Mouse (Mus musculus): ENCODE measurements around the gene Stk40. TPM values are rescaled to one million over a fixed set of nuclear protein-coding genes. Genes with fewer than 3 reads are reported as not detected.

Stk40 gene
- total RNA-seq, 2 experiments from 2014 or later, result 24.8 to 26.6 TPM

DNA sequence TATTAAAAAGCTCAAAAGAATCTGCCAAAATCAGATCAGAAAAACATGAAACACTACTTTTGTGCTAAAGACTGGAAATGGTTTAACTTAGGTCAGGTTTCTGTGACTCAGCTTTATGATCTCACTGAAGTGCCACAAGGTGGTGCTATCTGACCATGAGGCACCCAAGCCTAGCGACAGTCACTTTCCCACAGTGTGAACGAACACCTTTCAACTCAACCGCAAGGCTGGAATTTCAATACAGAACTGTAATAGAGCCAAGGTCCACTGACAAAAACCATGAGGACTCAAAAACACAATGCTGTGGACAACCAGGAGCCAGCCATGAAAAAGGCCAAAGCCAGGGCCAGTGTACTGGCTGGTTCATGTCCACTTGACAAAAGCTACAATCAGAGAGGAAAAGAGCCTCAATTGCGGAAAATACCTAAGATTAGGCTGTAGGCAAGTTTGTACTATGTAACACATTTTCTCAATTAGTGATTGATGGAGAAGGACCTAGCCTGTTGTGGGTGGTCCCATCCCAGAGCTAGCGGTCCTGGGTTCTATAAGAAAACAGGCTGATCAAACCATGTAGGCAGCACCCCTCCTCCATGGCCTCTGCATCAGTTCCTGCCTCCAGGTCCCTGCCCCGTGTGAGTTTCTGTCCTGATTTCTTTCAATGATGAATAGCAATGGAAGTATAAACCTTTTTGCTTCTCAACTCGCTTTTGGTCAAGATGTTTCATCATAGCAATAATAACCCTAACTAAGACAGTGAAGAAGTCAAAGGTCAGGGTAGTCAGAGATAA is 77.6 kb downstream of the Stk40 start:
- DNase-seq (ENCODE audit: low spot score in 2 of 2), result peak; percentile 41 to 43

DNA sequence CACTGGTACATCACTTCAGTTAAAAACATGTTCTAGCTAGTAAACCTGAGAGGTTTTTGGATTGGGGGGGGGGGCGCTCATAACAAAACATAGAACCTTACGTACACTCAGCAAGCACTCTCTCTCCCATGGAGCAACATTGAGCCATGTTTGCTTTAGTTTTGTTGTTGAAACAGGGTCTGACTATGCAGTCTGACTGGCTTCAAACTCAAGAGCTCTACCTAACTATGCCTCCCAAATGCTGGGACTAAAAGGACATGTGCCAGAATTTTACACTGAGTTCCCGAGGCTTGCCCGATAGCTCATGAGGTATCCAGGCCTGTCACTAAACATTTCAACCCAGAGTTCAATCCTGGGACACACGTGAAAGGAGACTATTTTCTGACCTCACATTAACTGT is 79.3 kb downstream of the Stk40 start:
- no peak for TF ChIP-seq CTCF (conservative IDR thresholded peaks at IDR 0.05)
- DNase-seq (ENCODE audit: low spot score in 2 of 2), result no peak
- H3K4me3 ChIP-seq, result no peak overlapping the region
- H3K27ac ChIP-seq, result no peak overlapping the region

More for the DNA sequence above, 77.6 kb downstream of the Stk40 start:
- Histone ChIP-seq H3K27ac (no peak overlapping the region), H3K4me3 (no peak overlapping the region)
- peak; percentile 91 for TF ChIP-seq CTCF (conservative IDR thresholded peaks at IDR 0.05)

DNA sequence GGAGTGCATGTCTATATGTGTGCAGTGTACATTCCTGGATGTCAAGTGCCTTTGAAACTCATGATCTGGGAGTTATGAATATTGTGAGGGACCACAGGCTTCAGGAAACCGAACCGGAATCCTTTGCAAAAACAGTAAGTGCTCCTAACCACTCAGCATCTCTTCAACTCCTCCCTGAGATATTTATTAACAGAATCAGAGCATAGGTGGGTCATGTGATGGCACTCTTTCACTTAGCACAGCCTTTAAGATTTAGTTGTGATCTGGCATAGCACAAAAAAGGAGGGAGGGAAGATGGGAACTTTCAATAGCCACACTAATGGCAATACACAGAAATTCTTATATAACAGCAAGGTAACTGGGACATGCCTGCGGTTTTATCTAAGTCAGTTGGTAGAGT is 83.3 kb downstream of the Stk40 start:
- H3K4me3 ChIP-seq, result no peak overlapping the region
- 0 out of 2 replicates have a peak overlapping the region, but pooled peaks have one; percentile 5 for H3K27ac ChIP-seq
- no peak for TF ChIP-seq CTCF (conservative IDR thresholded peaks at IDR 0.05)
- DNase-seq (ENCODE audit: low spot score in 2 of 2), result no peak

Other genes with a start within 250 kb of the Stk40 start
- 1 to 10 TPM; 4.7 to 6.6 TPM for gene Csf3r, start 79.4 kb upstream of the Stk40 start, total RNA-seq (2021)
- 10 to 100 TPM; 46.2 to 48.6 TPM for gene Mrps15, start 57.0 kb upstream of the Stk40 start, total RNA-seq (2021)
- 10 to 100 TPM; 41.1 to 44.5 TPM for gene Oscp1, start 45.4 kb upstream of the Stk40 start, total RNA-seq (2021)
- 10 to 100 TPM; 13.4 to 13.8 TPM for gene Lsm10, start 7.3 kb upstream of the Stk40 start, total RNA-seq (2021)
- gene Eva1b, start 43.8 kb downstream of the Stk40 start, total RNA-seq (2021), result 1 to 10 TPM; 3.3 to 3.6 TPM
- under 1 TPM; 0.59 to 0.81 TPM for gene Sh3d21, start 59.5 kb downstream of the Stk40 start, total RNA-seq (2021)
- 100 to 1,000 TPM; 150 to 166 TPM for gene Thrap3, start 98.8 kb downstream of the Stk40 start, total RNA-seq (2021)
- gene Map7d1, start 152.4 kb downstream of the Stk40 start, total RNA-seq (2021), result 100 to 1,000 TPM; 246 to 249 TPM
- gene Trappc3, start 158.4 kb downstream of the Stk40 start, total RNA-seq (2021), result 10 to 100 TPM; 85.4 to 90.5 TPM
- 1 to 10 TPM; 1.2 to 1.5 TPM for gene Col8a2, start 182.8 kb downstream of the Stk40 start, total RNA-seq (2021)
- gene Adprhl2, start 217.7 kb downstream of the Stk40 start, total RNA-seq (2021), result 10 to 100 TPM; 32.2 to 33.0 TPM
- 1 to 10 TPM; 1.3 to 1.6 TPM for gene Tekt2, start 221.7 kb downstream of the Stk40 start, total RNA-seq (2021)

Data from layer of hippocampus, adult 2 months (tissue).